Mouse (Mus musculus): Measurements from ENCODE around the gene Polr3g. TPM values are rescaled to one million over a fixed set of nuclear protein-coding genes. Genes with fewer than 3 reads are reported as not detected.

Polr3g gene
- polyA plus RNA-seq, 1 experiment from 2014 or later, result 20.0 TPM

DNA sequence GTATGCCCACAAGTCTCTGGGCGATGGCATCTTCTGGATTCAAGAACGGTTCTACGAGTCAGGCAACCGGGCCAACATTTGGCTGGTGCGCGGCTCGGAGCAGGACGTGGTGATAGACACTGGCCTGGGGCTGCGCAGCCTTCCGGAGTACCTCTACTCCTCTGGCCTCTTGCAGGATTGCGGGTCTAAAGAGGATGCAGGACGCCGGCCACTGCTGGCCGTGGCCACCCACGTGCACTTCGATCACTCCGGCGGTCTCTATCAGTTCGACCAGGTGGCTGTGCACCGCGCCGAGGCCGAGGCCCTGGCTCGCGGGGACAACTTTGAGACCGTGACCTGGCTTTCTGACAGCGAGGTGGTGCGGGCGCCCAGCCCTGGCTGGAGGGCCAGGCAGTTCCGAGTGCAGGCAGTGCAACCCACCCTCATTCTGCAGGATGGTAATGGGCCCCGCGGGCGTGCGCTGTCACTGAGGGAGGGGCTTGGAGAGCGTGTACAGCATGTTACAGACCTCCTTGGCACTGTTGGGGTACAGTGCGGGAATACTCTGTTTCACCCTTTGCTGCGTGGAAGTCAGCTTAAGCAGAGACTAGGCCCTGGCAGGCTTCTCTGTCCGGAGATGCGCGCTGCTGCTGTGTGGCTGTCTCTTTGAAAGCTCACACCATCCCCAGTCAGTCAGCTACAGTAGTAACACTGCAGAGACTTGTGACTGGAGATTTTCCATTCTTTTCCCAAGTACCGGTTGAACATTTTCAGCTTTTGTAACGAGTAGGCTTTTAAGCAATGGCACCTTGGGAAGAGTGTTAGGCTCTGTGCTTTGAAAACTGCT, 946 bp upstream of the Polr3g start:
- under 1% methylated on average over 42 of the region's 42 CpGs for WGBS
- H3K27ac ChIP-seq, result peak overlapping the region; percentile 86

DNA sequence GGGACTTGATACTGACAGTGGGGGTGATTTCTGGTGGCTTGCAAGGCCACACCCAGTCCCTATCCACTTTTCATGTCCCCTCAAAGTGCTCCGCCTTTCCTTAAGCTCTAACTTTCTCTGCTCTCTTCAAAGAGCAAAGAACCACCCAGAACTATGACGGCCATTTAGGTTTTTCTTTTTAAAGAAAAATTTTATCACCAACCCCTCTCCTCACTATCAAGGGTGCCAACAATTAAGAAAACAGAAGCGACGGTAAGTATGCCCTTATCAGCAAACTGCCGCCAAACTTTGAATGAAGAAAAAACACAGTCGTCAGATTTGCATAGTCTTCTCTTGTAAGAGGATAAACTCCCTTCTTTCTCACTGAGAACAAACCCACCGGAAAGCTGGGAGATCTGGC, 547 bp downstream of the Polr3g start:
- peak overlapping the region; percentile 86 for H3K27ac ChIP-seq

More for the DNA sequence above, 946 bp upstream of the Polr3g start:
- DNase-seq (ENCODE audit: low spot score), result no peak
- peaks cover 18% of the 10 kb centered on the region for H3K4me1 ChIP-seq
- H3K9me3 ChIP-seq (replicated peaks), result no peaks in the 10 kb centered on the region
- H3K36me3 ChIP-seq, result no peaks in the 10 kb centered on the region
- H3K4me3 ChIP-seq, result peak overlapping the region; percentile 80
- H3K27me3 ChIP-seq (ENCODE audit: low read depth, poor library complexity, severe bottlenecking), result peaks cover 5% of the 10 kb centered on the region; the same call in 1 of the 2 replicates

DNA sequence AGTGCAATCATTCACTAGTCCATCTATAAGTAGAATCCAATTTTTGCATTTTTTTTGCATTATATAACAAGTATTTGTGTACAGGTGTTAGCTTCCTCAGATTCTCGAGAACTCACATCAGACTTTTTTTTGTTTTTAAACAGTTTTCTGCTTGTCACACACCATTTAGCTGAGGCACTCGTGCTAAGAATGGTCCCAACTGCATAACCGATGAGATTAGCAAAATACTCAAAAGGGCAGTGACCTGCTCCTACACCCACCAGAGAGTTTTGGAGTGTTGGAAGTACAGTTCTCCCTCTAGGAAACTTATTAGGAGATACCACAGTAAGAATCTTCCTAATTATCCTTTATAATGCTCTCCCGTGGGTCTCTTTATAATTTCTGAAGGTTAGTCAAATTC, 1.0 kb downstream of the Polr3g start:
- DNase-seq (ENCODE audit: low spot score), result no peak
- H3K9me3 ChIP-seq (replicated peaks), result no peaks in the 10 kb centered on the region
- H3K36me3 ChIP-seq, result no peaks in the 10 kb centered on the region
- WGBS, result 56% methylated on average over 4 of the region's 4 CpGs
- peaks cover 5% of the 10 kb centered on the region; the same call in 1 of the 2 replicates for H3K27me3 ChIP-seq (ENCODE audit: low read depth, poor library complexity, severe bottlenecking)
- H3K4me3 ChIP-seq, result peak overlapping the region; percentile 80
- H3K27ac ChIP-seq, result no peak overlapping the region
- H3K4me1 ChIP-seq, result peaks cover 18% of the 10 kb centered on the region

More for the DNA sequence above, 547 bp downstream of the Polr3g start:
- Histone ChIP-seq H3K4me1 (peaks cover 18% of the 10 kb centered on the region), H3K9me3 (replicated peaks) (no peaks in the 10 kb centered on the region), H3K27me3 (ENCODE audit: low read depth, poor library complexity, severe bottlenecking) (peaks cover 5% of the 10 kb centered on the region; the same call in 1 of the 2 replicates), H3K36me3 (no peaks in the 10 kb centered on the region), H3K4me3 (peak overlapping the region; percentile 80)
- no peak for DNase-seq (ENCODE audit: low spot score)
- under 1% methylated on average over 7 of the region's 7 CpGs for WGBS

DNA sequence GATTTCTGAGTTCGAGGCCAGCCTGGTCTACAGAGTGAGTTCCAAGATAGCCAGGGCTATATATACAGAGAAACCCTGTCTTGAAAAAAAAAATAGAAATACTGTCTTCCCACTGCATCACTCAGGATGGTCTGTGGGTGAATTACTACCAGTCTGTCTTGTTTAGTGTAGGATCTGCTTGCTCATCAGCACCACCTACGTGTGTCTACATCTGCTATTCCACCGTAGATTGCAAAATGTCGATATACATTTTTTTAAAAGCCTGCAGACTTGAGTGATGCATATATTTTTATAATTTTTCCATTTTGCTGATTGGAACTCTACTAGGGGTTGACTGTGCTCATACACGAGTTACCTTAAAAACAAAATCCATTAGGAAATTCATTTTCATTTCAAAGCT, 4.5 kb downstream of the Polr3g start:
- 94% methylated on average over 5 of the region's 5 CpGs for WGBS
- H3K27me3 ChIP-seq (ENCODE audit: low read depth, poor library complexity, severe bottlenecking), result no peaks in the 10 kb centered on the region
- no peak for DNase-seq (ENCODE audit: low spot score)
- H3K4me1 ChIP-seq, result peaks cover 10% of the 10 kb centered on the region; the same call in 1 of the 2 replicates
- no peak overlapping the region for H3K4me3 ChIP-seq
- H3K27ac ChIP-seq, result no peak overlapping the region
- H3K9me3 ChIP-seq (replicated peaks), result no peaks in the 10 kb centered on the region
- H3K36me3 ChIP-seq, result peaks cover 6% of the 10 kb centered on the region; the same call in 1 of the 2 replicates

DNA sequence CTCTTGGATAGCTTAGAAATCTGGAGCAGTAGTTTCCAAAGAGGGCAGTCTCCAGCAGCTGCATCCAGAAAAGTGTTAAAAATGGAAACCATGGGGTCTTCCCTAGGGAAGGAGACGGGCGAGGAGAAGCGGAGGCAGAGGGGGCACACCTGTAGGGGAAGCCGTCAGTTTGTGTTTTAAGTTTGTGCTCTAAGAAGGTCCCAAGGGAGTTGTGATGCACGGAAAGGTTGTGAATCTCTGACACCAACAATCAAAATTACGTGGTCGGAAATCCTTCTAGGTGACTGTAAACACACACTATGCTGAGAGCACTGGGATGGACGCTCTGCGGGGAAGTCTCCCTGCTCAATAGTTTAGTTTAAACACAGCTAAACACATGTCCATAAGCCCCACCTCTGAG, 7.2 kb downstream of the Polr3g start:
- Histone ChIP-seq H3K4me3 (no peak overlapping the region), H3K27me3 (ENCODE audit: low read depth, poor library complexity, severe bottlenecking) (no peaks in the 10 kb centered on the region), H3K36me3 (peaks cover 8% of the 10 kb centered on the region; the same call in 1 of the 2 replicates), H3K27ac (no peak overlapping the region), H3K4me1 (no peaks in the 10 kb centered on the region), H3K9me3 (replicated peaks) (no peaks in the 10 kb centered on the region)
- DNase-seq (ENCODE audit: low spot score), result no peak
- 89% methylated on average over 9 of the region's 9 CpGs for WGBS

DNA sequence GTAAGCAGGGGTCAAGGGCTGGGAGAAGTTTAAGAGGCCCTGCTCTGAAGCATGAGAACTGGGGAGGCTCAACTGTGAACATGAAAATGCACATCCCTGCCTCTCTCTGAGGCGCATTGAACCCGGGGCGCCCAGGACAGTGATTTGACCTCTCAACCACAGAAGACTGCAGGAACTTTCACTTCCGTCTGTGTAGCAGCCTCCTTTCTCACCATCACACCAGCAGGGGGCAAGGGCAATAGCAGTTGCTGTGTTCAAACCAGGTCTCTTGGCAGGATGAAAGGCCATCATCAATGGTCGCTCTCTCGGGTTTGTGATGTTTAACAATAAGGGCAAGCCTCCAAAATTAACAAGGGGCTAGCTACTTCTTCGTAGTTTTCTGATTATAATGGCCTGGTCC, 7.7 kb downstream of the Polr3g start:
- no peak for DNase-seq (ENCODE audit: low spot score)
- no peaks in the 10 kb centered on the region for H3K4me1 ChIP-seq
- H3K27me3 ChIP-seq (ENCODE audit: low read depth, poor library complexity, severe bottlenecking), result no peaks in the 10 kb centered on the region
- no peak overlapping the region for H3K4me3 ChIP-seq
- H3K27ac ChIP-seq, result no peak overlapping the region
- peaks cover 8% of the 10 kb centered on the region; the same call in 1 of the 2 replicates for H3K36me3 ChIP-seq
- WGBS, result 72% methylated on average over 7 of the region's 7 CpGs
- no peaks in the 10 kb centered on the region for H3K9me3 ChIP-seq (replicated peaks)

DNA sequence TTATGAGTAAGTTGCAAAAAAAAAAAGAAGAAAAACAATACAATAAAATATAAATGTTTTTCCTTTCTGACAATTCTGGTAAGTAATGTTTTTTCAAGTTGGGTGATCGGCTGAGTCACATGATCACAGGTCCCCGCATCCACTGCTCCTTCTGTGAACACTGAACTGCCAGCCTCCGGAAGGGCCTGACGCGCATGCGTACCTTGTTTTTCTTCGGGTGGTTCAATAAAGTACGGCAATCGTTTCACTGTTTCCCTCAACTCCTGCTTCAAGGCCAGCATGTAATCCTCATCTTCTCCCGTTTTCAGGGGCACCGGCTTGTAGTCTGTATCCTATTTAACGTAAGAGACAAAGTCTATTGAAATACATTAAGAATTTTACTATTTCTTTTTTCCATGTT, 16.4 kb downstream of the Polr3g start:
- H3K9me3 ChIP-seq (replicated peaks), result no peaks in the 10 kb centered on the region
- H3K27me3 ChIP-seq (ENCODE audit: low read depth, poor library complexity, severe bottlenecking), result no peaks in the 10 kb centered on the region
- H3K4me3 ChIP-seq, result no peak overlapping the region
- 95% methylated on average over 12 of the region's 12 CpGs for WGBS
- H3K27ac ChIP-seq, result no peak overlapping the region
- no peak for DNase-seq (ENCODE audit: low spot score)
- H3K36me3 ChIP-seq, result peaks cover 31% of the 10 kb centered on the region
- no peaks in the 10 kb centered on the region for H3K4me1 ChIP-seq

DNA sequence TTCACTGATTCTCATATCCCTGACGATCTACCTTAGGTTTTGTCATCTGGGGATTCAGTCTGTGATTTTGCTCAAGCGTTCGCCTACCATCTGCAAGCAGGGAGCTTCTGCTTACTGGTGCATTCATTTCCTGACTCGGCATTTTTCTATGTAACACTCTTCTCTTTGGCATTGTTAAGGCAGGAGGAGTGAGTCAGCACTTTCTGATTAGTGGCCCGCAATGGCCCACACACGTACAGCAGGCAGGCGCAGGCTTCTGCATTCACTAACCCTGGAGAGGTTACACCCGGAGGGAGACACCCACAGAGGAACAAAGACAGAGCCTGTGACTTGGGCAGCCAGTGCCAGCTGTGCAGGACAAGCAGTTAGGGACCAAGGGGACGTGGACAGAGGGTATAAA, 19.2 kb downstream of the Polr3g start:
- H3K27ac ChIP-seq, result no peak overlapping the region
- no peaks in the 10 kb centered on the region for H3K9me3 ChIP-seq (replicated peaks)
- DNase-seq (ENCODE audit: low spot score), result no peak
- H3K27me3 ChIP-seq (ENCODE audit: low read depth, poor library complexity, severe bottlenecking), result no peaks in the 10 kb centered on the region
- H3K36me3 ChIP-seq, result peaks cover 20% of the 10 kb centered on the region
- no peaks in the 10 kb centered on the region for H3K4me1 ChIP-seq
- WGBS, result 83% methylated on average over 9 of the region's 9 CpGs
- no peak overlapping the region for H3K4me3 ChIP-seq

DNA sequence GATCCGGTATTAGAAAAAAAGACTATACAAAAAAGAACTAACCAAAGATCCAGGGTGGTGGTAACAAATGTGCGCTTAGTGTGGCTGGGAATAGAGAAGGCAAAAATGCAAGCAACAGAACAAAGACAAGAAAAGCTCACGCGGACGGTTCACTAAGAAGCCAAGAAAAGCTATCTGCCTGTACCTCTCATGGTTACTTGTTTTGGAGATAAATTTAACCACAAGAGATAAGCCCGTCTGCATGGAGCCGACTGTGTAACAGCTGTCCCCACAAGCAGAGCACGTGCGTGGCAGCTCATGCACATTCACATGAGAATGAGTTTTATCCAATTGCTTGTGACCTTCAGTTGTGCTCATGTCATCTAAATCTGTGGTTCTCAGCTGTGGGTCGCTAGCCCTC, 20.3 kb downstream of the Polr3g start:
- Histone ChIP-seq H3K4me1 (no peaks in the 10 kb centered on the region), H3K4me3 (no peak overlapping the region), H3K36me3 (peaks cover 23% of the 10 kb centered on the region), H3K9me3 (replicated peaks) (no peaks in the 10 kb centered on the region), H3K27ac (no peak overlapping the region), H3K27me3 (ENCODE audit: low read depth, poor library complexity, severe bottlenecking) (no peaks in the 10 kb centered on the region)
- 89% methylated on average over 10 of the region's 10 CpGs for WGBS
- no peak for DNase-seq (ENCODE audit: low spot score)

DNA sequence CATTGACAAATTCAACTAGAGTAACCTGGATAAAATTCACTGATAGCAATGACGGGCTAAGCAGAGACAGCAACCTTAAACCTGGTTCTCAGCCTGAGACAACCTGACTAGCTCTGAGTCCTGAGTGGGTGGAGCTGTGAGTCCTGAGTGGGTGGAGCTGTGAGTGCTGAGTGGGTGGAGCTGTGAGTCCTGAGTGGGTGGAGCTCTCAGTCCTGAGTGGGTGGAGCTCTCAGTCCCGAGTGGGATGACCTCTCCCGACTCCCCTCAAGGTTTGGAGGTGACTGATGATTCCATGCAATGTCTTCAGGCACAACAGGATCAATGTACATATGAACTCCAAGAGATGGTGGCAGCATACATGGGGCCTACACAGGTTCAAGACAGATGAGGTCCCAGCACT, 21.2 kb downstream of the Polr3g start:
- no peak overlapping the region for H3K27ac ChIP-seq
- no peaks in the 10 kb centered on the region for H3K4me1 ChIP-seq
- H3K27me3 ChIP-seq (ENCODE audit: low read depth, poor library complexity, severe bottlenecking), result no peaks in the 10 kb centered on the region
- 93% methylated on average over 3 of the region's 3 CpGs for WGBS
- DNase-seq (ENCODE audit: low spot score), result no peak
- no peak overlapping the region for H3K4me3 ChIP-seq
- no peaks in the 10 kb centered on the region for H3K9me3 ChIP-seq (replicated peaks)
- peaks cover 22% of the 10 kb centered on the region for H3K36me3 ChIP-seq

DNA sequence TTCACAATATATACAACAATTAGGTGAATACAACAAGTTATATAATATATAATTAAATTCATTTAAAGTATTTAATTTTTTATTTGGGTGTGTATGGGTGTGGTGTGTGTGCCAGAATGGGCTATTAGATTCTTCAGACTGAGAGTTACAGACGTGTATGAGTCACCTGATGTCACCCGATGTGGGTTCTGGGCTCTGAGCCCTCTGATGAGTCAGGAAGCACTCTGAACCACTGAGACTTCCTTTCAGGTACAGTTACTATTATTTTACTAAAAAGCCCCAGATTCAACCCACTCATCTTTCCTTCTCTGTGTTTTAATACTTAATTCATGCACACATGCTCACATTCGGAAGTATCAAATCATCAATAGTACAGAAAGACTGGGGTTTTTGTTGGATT, 25.9 kb downstream of the Polr3g start:
- no peak overlapping the region for H3K4me3 ChIP-seq
- H3K4me1 ChIP-seq, result no peaks in the 10 kb centered on the region
- H3K9me3 ChIP-seq (replicated peaks), result no peaks in the 10 kb centered on the region
- WGBS, result 97% methylated on average over 3 of the region's 3 CpGs
- peaks cover 16% of the 10 kb centered on the region for H3K36me3 ChIP-seq
- no peaks in the 10 kb centered on the region for H3K27me3 ChIP-seq (ENCODE audit: low read depth, poor library complexity, severe bottlenecking)
- DNase-seq (ENCODE audit: low spot score), result no peak
- H3K27ac ChIP-seq, result no peak overlapping the region

DNA sequence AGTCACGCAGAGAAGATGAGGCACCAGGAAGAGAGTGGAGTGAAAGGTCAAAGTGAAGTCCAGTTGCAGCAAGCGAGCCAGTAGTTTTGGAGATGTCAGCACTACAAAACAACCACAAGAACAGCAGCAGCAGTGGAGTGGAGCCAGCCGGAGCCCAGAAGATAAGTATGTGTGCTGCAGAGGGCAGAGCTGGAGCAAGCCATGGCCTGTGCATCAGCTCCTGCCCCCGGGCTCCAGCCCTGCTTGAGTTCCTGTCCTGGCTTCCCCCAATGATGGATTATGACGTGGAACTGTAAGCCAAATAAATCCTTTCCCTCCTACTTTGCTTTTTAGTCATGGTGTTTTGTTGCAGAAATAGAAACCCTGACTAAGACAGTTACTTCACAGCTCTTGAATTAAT, 26.6 kb downstream of the Polr3g start:
- no peaks in the 10 kb centered on the region for H3K27me3 ChIP-seq (ENCODE audit: low read depth, poor library complexity, severe bottlenecking)
- H3K4me3 ChIP-seq, result no peak overlapping the region
- H3K4me1 ChIP-seq, result no peaks in the 10 kb centered on the region
- 83% methylated on average over 5 of the region's 5 CpGs for WGBS
- H3K36me3 ChIP-seq, result peaks cover 13% of the 10 kb centered on the region; the same call in 1 of the 2 replicates
- no peaks in the 10 kb centered on the region for H3K9me3 ChIP-seq (replicated peaks)
- H3K27ac ChIP-seq, result no peak overlapping the region
- no peak for DNase-seq (ENCODE audit: low spot score)

DNA sequence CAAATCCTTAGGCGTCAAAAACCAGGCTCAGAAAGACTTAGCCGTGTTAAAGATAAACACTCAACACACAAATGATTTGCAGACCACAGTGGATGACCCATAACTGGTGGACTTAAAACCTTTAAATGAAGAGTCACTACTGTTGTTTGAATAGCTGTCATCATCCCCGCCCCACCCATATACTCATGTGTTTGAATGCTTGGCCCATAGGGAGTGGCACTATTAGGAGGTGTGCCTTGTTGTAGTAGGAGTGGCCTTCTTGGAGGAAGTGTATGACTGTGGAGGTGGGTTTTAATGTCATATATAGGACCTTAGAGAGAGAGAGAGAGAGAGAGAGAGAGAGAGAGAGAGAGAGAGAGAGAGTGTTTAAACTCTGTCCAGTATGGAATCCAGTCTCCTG, 27.7 kb downstream of the Polr3g start:
- no peaks in the 10 kb centered on the region for H3K9me3 ChIP-seq (replicated peaks)
- 95% methylated on average over 3 of the region's 3 CpGs for WGBS
- no peak for DNase-seq (ENCODE audit: low spot score)

More for the DNA sequence above, 27.7 kb downstream of the Polr3g start:
- H3K27ac ChIP-seq, result no peak overlapping the region
- H3K4me3 ChIP-seq, result no peak overlapping the region
- H3K4me1 ChIP-seq, result no peaks in the 10 kb centered on the region
- peaks cover 11% of the 10 kb centered on the region; the same call in 1 of the 2 replicates for H3K36me3 ChIP-seq
- no peaks in the 10 kb centered on the region for H3K27me3 ChIP-seq (ENCODE audit: low read depth, poor library complexity, severe bottlenecking)

All from limb, embryonic 10.5 days (tissue).